Mouse (Mus musculus) bone marrow, adult 2 months (tissue): ENCODE results near the gene Creb5.

Source experiments
- CTCF ChIP-seq: fragments of 200-500 bp; IDR thresholded peaks from 2 replicates; pipeline ENCODE4 v1.5.1; 2011; ENCODE audit warnings: low read length, control low read depth; ENCODE audit not compliant: control insufficient read depth, insufficient read depth
- POLR2A ChIP-seq: fragments of 200-500 bp; IDR thresholded peaks from 2 replicates; pipeline ENCODE4 v1.6.1; 2011; ENCODE audit warnings: low read depth, mild to moderate bottlenecking, control low read depth, low read length, borderline replicate concordance; ENCODE audit not compliant: control insufficient read depth

DNA sequence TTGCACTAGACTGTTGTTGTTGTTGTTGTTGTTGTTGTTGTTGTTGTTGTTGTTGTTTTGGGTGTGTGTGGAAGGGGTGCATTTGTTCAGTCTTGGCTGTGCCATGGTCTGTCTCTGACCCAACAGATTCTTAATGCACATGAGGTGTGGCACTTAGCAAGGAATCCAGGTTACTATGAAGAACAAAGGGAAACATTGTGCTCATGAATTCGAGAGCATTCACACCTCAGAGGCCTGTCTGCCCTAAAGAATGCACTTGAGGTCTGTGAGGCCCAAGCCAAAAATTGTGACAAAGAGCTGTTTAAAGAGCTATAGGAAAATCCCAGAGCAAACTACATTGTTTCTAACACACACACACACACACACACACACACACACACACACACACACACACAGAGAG, 377.7 kb downstream of the Creb5 start:
- no peak for TF ChIP-seq CTCF
- TF ChIP-seq POLR2A, result no peak
